Mouse (Mus musculus) left cerebral cortex, adult 2 months (tissue): ENCODE measurements around the gene Alcam. TPM values are rescaled to one million over a fixed set of nuclear protein-coding genes. Genes with fewer than 3 reads are reported as not detected.

Experiments used
- DNase-seq, 2 experiments: peaks; one replicate each; pipeline ENCODE4 v3.0.0; 2021 to 2022; ENCODE audit warnings: low spot score in 2 of 2, mixed read lengths in 1 of 2; ENCODE audit errors: extremely low spot score in 1 of 2
- H3K27ac ChIP-seq: fragments of 200-600 bp; 2 replicates; pipeline ENCODE4 v1.8.1; 2022
- H3K4me3 ChIP-seq: fragments of 200-600 bp; 2 replicates; pipeline ENCODE4 v1.8.1; 2022
- CTCF ChIP-seq: fragments of 200-600 bp; IDR thresholded peaks from 2 replicates; pipeline ENCODE4 v1.8.1; 2022; ENCODE audit warnings: antibody characterized with exemption, mild to moderate bottlenecking, moderate library complexity
- intact Hi-C: fragments of 180-260 bp; cut with DNase I; formaldehyde crosslinking; loops from one replicate; pipeline ENCODE4 v1.15.1; 2025
- total RNA-seq, 2 experiments: library from RNA; stranded (reverse); gene quantifications; 2 replicates each; pipeline ENCODE4 v1.2.3; 2021

The Alcam gene
- total RNA-seq, 2 experiments from 2014 or later: 176 to 178 TPM

GRCm38 (mm10) chr16:52405272-52405671 lies 48.6 kb downstream of the Alcam start:
- no peak overlapping the region for H3K4me3 ChIP-seq
- intact Hi-C loops: no loop called here

GRCm38 (mm10) chr16:52399112-52399511 lies 54.8 kb downstream of the Alcam start:
- intact Hi-C loops: no loop called here
- Histone ChIP-seq H3K4me3 (no peak overlapping the region), H3K27ac (no peak overlapping the region)
- DNase-seq: no peak
- no peak for TF ChIP-seq CTCF

More at GRCm38 (mm10) chr16:52405272-52405671, 48.6 kb downstream of the Alcam start:
- DNase-seq: no peak
- H3K27ac ChIP-seq: no peak overlapping the region
- no peak for TF ChIP-seq CTCF

GRCm38 (mm10) chr16:52386781-52387300 lies 67.0 kb downstream of the Alcam start:
- DNase-seq: no peak
- no peak overlapping the region for H3K27ac ChIP-seq
- TF ChIP-seq CTCF: no peak
- intact Hi-C loops: no loop called here
- no peak overlapping the region for H3K4me3 ChIP-seq

GRCm38 (mm10) chr16:52383456-52384185 lies 70.3 kb downstream of the Alcam start:
- H3K4me3 ChIP-seq: no peak overlapping the region
- no peak for DNase-seq
- intact Hi-C loops: no loop called here
- H3K27ac ChIP-seq: no peak overlapping the region
- no peak for TF ChIP-seq CTCF

- no peak overlapping the region for H3K27ac ChIP-seq
These were observed 74.9 kb downstream of the Alcam start for GRCm38 (mm10) chr16:52378811-52379597.

GRCm38 (mm10) chr16:52376827-52377226 lies 77.0 kb downstream of the Alcam start:
- intact Hi-C loops: no loop called here
- DNase-seq: no peak
- no peak overlapping the region for H3K4me3 ChIP-seq
- H3K27ac ChIP-seq: no peak overlapping the region
- TF ChIP-seq CTCF: no peak

More at GRCm38 (mm10) chr16:52378811-52379597, 74.9 kb downstream of the Alcam start:
- DNase-seq: no peak
- H3K4me3 ChIP-seq: no peak overlapping the region
- intact Hi-C loops: no loop called here
- TF ChIP-seq CTCF: no peak

GRCm38 (mm10) chr16:52371956-52372355 lies 81.9 kb downstream of the Alcam start:
- Histone ChIP-seq H3K4me3 (no peak overlapping the region), H3K27ac (no peak overlapping the region)
- no peak for DNase-seq
- TF ChIP-seq CTCF: no peak
- intact Hi-C loops: no loop called here

GRCm38 (mm10) chr16:52368521-52368920 lies 85.4 kb downstream of the Alcam start:
- H3K4me3 ChIP-seq: no peak overlapping the region
- intact Hi-C loops: no loop called here
- no peak for TF ChIP-seq CTCF
- no peak for DNase-seq
- no peak overlapping the region for H3K27ac ChIP-seq

GRCm38 (mm10) chr16:52366915-52367314 lies 87.0 kb downstream of the Alcam start:
- no peak for TF ChIP-seq CTCF
- DNase-seq: no peak
- H3K4me3 ChIP-seq: no peak overlapping the region
- intact Hi-C loops: no loop called here
- H3K27ac ChIP-seq: no peak overlapping the region

- no peak overlapping the region for H3K4me3 ChIP-seq
- intact Hi-C loops: no loop called here
- TF ChIP-seq CTCF: no peak
- DNase-seq: no peak
- H3K27ac ChIP-seq: no peak overlapping the region
These were observed 89.8 kb downstream of the Alcam start for GRCm38 (mm10) chr16:52363944-52364511.

GRCm38 (mm10) chr16:52343467-52344033 lies 110.3 kb downstream of the Alcam start:
- intact Hi-C loops: no loop called here

More at GRCm38 (mm10) chr16:52343467-52344033, 110.3 kb downstream of the Alcam start:
- no peak for TF ChIP-seq CTCF
- DNase-seq: no peak
- Histone ChIP-seq H3K4me3 (no peak overlapping the region), H3K27ac (no peak overlapping the region)
